Mouse (Mus musculus) liver, embryonic 11.5 days (tissue): ENCODE measurements around the gene Srgap1. TPM values are rescaled to one million over a fixed set of nuclear protein-coding genes. Genes with fewer than 3 reads are reported as not detected.

Source experiments
- ATAC-seq: fragments of 200-750 bp; cut with Nextera tagmentation; replicated peaks from 2 replicates; pipeline ENCODE4 v1.8.0; 2017; ENCODE audit warnings: moderate number of reproducible peaks, mild to moderate bottlenecking, moderate TSS enrichment, moderate library complexity; ENCODE audit not compliant: low FRiP score
- DNase-seq: peaks from one replicate; pipeline ENCODE4 v3.0.0-alpha.2; 2017; ENCODE audit warnings: low spot score
- H3K27ac ChIP-seq: fragments of 300-500 bp; sonication (generic); 2 replicates; pipeline ENCODE4 v1.5.1; 2014; ENCODE audit warnings: mild to moderate bottlenecking, low read depth, low read length, control low read depth
- H3K27me3 ChIP-seq: fragments of 300-500 bp; sonication (generic); replicated peaks from 2 replicates; pipeline ENCODE4 v1.6.1; 2014; ENCODE audit warnings: low read length, mixed read lengths; ENCODE audit not compliant: control insufficient read depth, insufficient read depth
- H3K36me3 ChIP-seq: fragments of 300-500 bp; sonication (generic); 2 replicates; pipeline ENCODE4 v1.6.1; 2014; ENCODE audit warnings: mild to moderate bottlenecking, low read length, moderate library complexity, mixed read lengths; ENCODE audit not compliant: control insufficient read depth, insufficient read depth
- H3K4me1 ChIP-seq: fragments of 300-500 bp; sonication (generic); replicated peaks from 2 replicates; pipeline ENCODE4 v1.6.1; 2014; ENCODE audit warnings: low read length, mixed read lengths; ENCODE audit not compliant: control insufficient read depth, insufficient read depth
- H3K4me2 ChIP-seq: fragments of 300-500 bp; sonication (generic); 2 replicates; pipeline ENCODE4 v1.6.1; 2014; ENCODE audit warnings: mild to moderate bottlenecking, control low read depth, moderate library complexity
- H3K4me3 ChIP-seq: fragments of 300-500 bp; sonication (generic); 2 replicates; pipeline ENCODE4 v1.5.1; 2014; ENCODE audit warnings: low read depth, low read length, control low read depth
- H3K9ac ChIP-seq: fragments of 300-500 bp; sonication (generic); 2 replicates; pipeline ENCODE4 v1.6.1; 2014; ENCODE audit warnings: low read depth, low read length, control low read depth
- H3K9me3 ChIP-seq: fragments of 300-500 bp; sonication (generic); 2 replicates; pipeline ENCODE4 v1.6.1; 2016; ENCODE audit warnings: low read length, inconsistent platforms, mixed read lengths; ENCODE audit not compliant: control insufficient read depth
- WGBS: fragments of 180-500 bp; shearing (Covaris S2); extraction: QIAGEN DNeasy Blood & Tissue Kit; methylation state at CpG from one replicate; pipeline ENCODE4 v1.1.7; 2014; 5-methylcytosine and 5-hydroxymethylcytosine counted together
- polyA plus RNA-seq: library from polyadenylated mRNA; unstranded; fragments of >200 nt; fragmentation: Nextera tagmentation; extraction: Ambion mirVana; gene quantifications from 2 replicates; pipeline ENCODE4 v1.2.1, GENCODE M21; 2014

Gene Srgap1
- polyA plus RNA-seq, 1 experiment from 2014 or later, result 3.8 TPM

GRCm38 (mm10) chr10:121971658-121972057 lies 75.5 kb downstream of the Srgap1 start:
- DNase-seq, result no peak
- H3K4me3 ChIP-seq, result no peak overlapping the region
- no peaks in the 10 kb centered on the region for H3K27me3 ChIP-seq
- WGBS, result 43% methylated on average over 8 of the region's 8 CpGs
- peak overlapping the region; percentile 34; the same call in 1 of the 2 replicates for H3K27ac ChIP-seq
- no peak overlapping the region for H3K4me2 ChIP-seq
- no peaks in the 10 kb centered on the region for H3K9me3 ChIP-seq
- peaks cover 12% of the 10 kb centered on the region for H3K4me1 ChIP-seq
- H3K36me3 ChIP-seq, result no peaks in the 10 kb centered on the region
- ATAC-seq, result no peak
- no peak overlapping the region for H3K9ac ChIP-seq

DNA sequence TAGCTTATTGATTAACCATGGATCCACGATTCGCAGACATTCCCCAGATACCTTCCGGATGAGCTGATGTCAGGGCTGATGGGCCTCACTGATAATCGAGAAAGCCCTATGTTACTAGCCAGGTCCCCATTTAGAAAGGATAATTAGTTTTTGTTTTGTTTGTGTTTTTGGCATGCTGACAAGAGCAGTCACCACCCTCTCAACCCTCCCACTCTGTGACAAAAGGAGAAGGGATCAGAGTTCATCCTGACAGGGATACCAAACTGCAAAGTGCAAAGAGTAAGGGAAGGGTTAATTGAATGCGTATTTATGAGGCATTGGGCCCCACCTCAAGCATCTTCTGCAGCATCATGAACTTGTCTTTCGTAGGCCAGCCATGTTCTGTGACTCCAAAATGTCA lies 76.2 kb downstream of the Srgap1 start:
- H3K4me3 ChIP-seq, result no peak overlapping the region
- WGBS, result 67% methylated on average over 6 of the region's 6 CpGs
- no peaks in the 10 kb centered on the region for H3K9me3 ChIP-seq
- DNase-seq, result no peak
- ATAC-seq, result no peak
- H3K36me3 ChIP-seq, result no peaks in the 10 kb centered on the region
- H3K27me3 ChIP-seq, result no peaks in the 10 kb centered on the region
- H3K4me1 ChIP-seq, result peaks cover 12% of the 10 kb centered on the region
- no peak overlapping the region for H3K4me2 ChIP-seq
- no peak overlapping the region for H3K9ac ChIP-seq
- H3K27ac ChIP-seq, result peak overlapping the region; percentile 34; the same call in 1 of the 2 replicates

DNA sequence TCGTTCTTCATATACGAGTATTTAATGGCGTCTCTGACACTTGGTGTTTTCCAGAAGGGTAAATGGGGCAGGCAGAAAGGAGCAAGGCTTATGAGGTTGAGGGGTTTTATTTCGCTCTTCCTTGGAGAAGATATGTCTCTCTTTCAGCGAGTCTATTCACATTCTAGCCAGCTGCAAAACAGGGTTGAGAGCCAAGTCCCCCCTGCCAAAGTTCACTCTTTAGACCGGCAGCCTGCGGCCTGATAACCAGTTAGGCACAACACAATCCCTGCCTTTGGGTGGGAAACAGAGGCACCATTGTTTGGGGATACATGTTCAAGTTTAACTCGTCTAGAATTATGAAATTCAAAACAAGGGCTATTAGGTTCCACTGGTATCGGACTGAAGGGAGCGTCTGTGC lies 83.0 kb downstream of the Srgap1 start:
- DNase-seq (no peak), ATAC-seq (no peak)
- H3K4me1 ChIP-seq, result peaks cover 8% of the 10 kb centered on the region
- no peak overlapping the region for H3K4me3 ChIP-seq
- H3K4me2 ChIP-seq, result no peak overlapping the region
- H3K27me3 ChIP-seq, result no peaks in the 10 kb centered on the region
- H3K9ac ChIP-seq, result no peak overlapping the region
- H3K36me3 ChIP-seq, result no peaks in the 10 kb centered on the region
- 80% methylated on average over 10 of the region's 10 CpGs for WGBS
- no peaks in the 10 kb centered on the region for H3K9me3 ChIP-seq
- H3K27ac ChIP-seq, result no peak overlapping the region

GRCm38 (mm10) chr10:121962053-121962452 lies 85.1 kb downstream of the Srgap1 start:
- H3K9ac ChIP-seq, result no peak overlapping the region
- WGBS, result 17% methylated on average over 4 of the region's 4 CpGs
- H3K4me3 ChIP-seq, result no peak overlapping the region
- no peaks in the 10 kb centered on the region for H3K27me3 ChIP-seq
- no peaks in the 10 kb centered on the region; the same call in none of the 2 replicates for H3K4me1 ChIP-seq
- no peak for DNase-seq
- no peaks in the 10 kb centered on the region for H3K9me3 ChIP-seq
- no peak overlapping the region for H3K27ac ChIP-seq
- H3K4me2 ChIP-seq, result no peak overlapping the region
- H3K36me3 ChIP-seq, result no peaks in the 10 kb centered on the region
- ATAC-seq, result no peak

- H3K9me3 ChIP-seq, result no peaks in the 10 kb centered on the region
- H3K9ac ChIP-seq, result no peak overlapping the region
- no peak overlapping the region; the same call in 1 of the 2 replicates for H3K27ac ChIP-seq
- H3K4me3 ChIP-seq, result no peak overlapping the region
- H3K27me3 ChIP-seq, result no peaks in the 10 kb centered on the region
- H3K4me1 ChIP-seq, result no peaks in the 10 kb centered on the region; the same call in none of the 2 replicates
- H3K4me2 ChIP-seq, result no peak overlapping the region
- DNase-seq, result no peak
- no peak for ATAC-seq
- 35% methylated on average over 11 of the region's 11 CpGs for WGBS
- no peaks in the 10 kb centered on the region for H3K36me3 ChIP-seq
Measured at GRCm38 (mm10) chr10:121961121-121961893, 85.8 kb downstream of the Srgap1 start.

DNA sequence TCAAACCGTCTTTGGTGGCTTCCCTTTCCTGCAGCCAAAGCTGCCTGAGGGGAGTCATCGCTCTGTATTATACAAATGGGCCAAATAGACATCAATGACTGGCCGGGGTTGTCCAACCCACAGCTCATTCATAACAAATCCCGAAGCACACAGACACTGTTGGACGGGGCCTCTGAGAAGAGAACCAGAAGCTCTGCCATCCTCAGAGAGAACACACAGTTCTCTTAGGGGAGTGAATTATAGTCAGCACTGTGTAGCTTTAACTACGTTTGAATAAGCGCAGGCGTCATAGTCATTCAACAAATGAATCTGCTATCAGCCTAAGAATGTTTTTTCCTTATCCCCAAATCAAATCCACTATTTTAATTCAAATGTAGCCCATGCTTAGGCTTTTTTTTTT lies 88.4 kb downstream of the Srgap1 start:
- 77% methylated on average over 8 of the region's 8 CpGs for WGBS
- no peak overlapping the region for H3K4me2 ChIP-seq
- no peaks in the 10 kb centered on the region; the same call in none of the 2 replicates for H3K4me1 ChIP-seq
- ATAC-seq (no peak), DNase-seq (no peak)
- no peak overlapping the region for H3K4me3 ChIP-seq
- H3K9ac ChIP-seq, result no peak overlapping the region
- H3K27ac ChIP-seq, result no peak overlapping the region
- H3K9me3 ChIP-seq, result no peaks in the 10 kb centered on the region
- no peaks in the 10 kb centered on the region for H3K27me3 ChIP-seq
- H3K36me3 ChIP-seq, result no peaks in the 10 kb centered on the region

DNA sequence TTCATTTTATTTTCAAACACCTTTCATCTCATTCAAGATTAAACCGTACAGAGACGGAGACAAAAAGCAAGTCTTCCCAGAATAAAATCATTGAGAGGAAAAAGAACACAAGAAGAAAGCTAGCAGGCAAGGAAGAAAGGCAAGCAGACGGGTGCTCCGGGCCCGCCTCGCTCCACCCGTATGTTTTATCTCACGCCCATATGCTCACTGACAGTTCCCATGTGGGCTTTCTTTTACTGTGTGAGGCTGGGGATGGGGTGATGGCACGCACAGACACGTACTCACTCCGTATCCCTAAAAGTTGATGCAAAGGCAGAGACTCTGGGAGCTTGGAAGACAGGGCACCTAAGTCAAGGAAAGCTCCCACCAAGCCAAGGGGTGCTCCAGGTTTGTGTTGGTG lies 90.6 kb downstream of the Srgap1 start:
- Histone ChIP-seq H3K27ac (no peak overlapping the region), H3K9ac (no peak overlapping the region), H3K27me3 (no peaks in the 10 kb centered on the region), H3K4me3 (no peak overlapping the region), H3K9me3 (no peaks in the 10 kb centered on the region), H3K36me3 (no peaks in the 10 kb centered on the region), H3K4me2 (no peak overlapping the region), H3K4me1 (no peaks in the 10 kb centered on the region; the same call in 1 of the 2 replicates)
- DNase-seq, result no peak
- no peak for ATAC-seq
- WGBS, result 82% methylated on average over 11 of the region's 11 CpGs

GRCm38 (mm10) chr10:121955730-121956129 lies 91.4 kb downstream of the Srgap1 start:
- Histone ChIP-seq H3K9me3 (no peaks in the 10 kb centered on the region), H3K4me2 (no peak overlapping the region), H3K36me3 (no peaks in the 10 kb centered on the region), H3K4me3 (no peak overlapping the region), H3K27me3 (no peaks in the 10 kb centered on the region), H3K9ac (no peak overlapping the region), H3K4me1 (no peaks in the 10 kb centered on the region), H3K27ac (no peak overlapping the region)
- ATAC-seq (no peak), DNase-seq (no peak)
- WGBS, result 77% methylated on average over 4 of the region's 4 CpGs

GRCm38 (mm10) chr10:121954877-121955276 lies 92.2 kb downstream of the Srgap1 start:
- Histone ChIP-seq H3K4me2 (no peak overlapping the region), H3K36me3 (no peaks in the 10 kb centered on the region), H3K4me3 (no peak overlapping the region), H3K9ac (no peak overlapping the region), H3K27me3 (no peaks in the 10 kb centered on the region), H3K9me3 (no peaks in the 10 kb centered on the region), H3K27ac (no peak overlapping the region), H3K4me1 (no peaks in the 10 kb centered on the region)
- WGBS, result 85% methylated on average over 6 of the region's 6 CpGs
- no peak for DNase-seq
- ATAC-seq, result no peak
